Mouse (Mus musculus) layer of hippocampus, adult 2 months (tissue): ENCODE data around the gene Alad. TPM values are rescaled to one million over a fixed set of nuclear protein-coding genes. Genes with fewer than 3 reads are reported as not detected.

Experiments
- DNase-seq, 2 experiments: peaks; one replicate each; pipeline ENCODE4 v3.0.0; 2022; ENCODE audit warnings: low spot score in 2 of 2
- H3K27ac ChIP-seq: fragments of 200-600 bp; 2 replicates; pipeline ENCODE4 v1.8.1; 2022
- H3K4me3 ChIP-seq: fragments of 200-600 bp; 2 replicates; pipeline ENCODE4 v1.8.1; 2022; ENCODE audit warnings: mild to moderate bottlenecking
- CTCF ChIP-seq: fragments of 200-600 bp; conservative IDR thresholded peaks from 2 replicates; pipeline ENCODE4 v1.8.1; 2022; ENCODE audit warnings: antibody characterized with exemption, mild to moderate bottlenecking, moderate library complexity
- long read RNA-seq, 2 experiments: library from polyadenylated mRNA; stranded (forward); transcript quantifications; one replicate each; pipeline ENCODE4 v2.0.0; 2021; ENCODE audit warnings: borderline mapping rate in 2 of 2
- total RNA-seq, 2 experiments: library from RNA; stranded (reverse); gene quantifications; 2 replicates each; pipeline ENCODE4 v1.2.3; 2021

The Alad gene
- total RNA-seq, result 10 to 100 TPM; 24.6 to 31.5 TPM
- long read RNA-seq, experiment 1, transcript Alad-201 (12 exons, 1,206 nt), result major isoform, 37 of 41 reads
- long read RNA-seq, experiment 1, partial matches to known transcripts, result 1 of 41 reads
- long read RNA-seq, experiment 1, other reads (novel, unspliced or antisense), result 3 of 41 reads
- long read RNA-seq, experiment 2, transcript Alad-201 (12 exons, 1,206 nt), result major isoform, 43 of 50 reads
- long read RNA-seq, experiment 2, partial matches to known transcripts, result 3 of 50 reads
- long read RNA-seq, experiment 2, other reads (novel, unspliced or antisense), result 4 of 50 reads

GRCm38 (mm10) chr4:62519849-62520233, at the start of gene Alad:
Gene Alad, minus strand, starts transcription at chr4:62519918.
- TF ChIP-seq CTCF, result no peak
- DNase-seq, result peak; percentile 69 to 75
- H3K27ac ChIP-seq, result peak within 1 kb of the TSS; percentile 88
- H3K4me3 ChIP-seq, result peak within 1 kb of the TSS; percentile 96

GRCm38 (mm10) chr4:62568359-62568758, 48.6 kb upstream of the Alad start:
- no peak for DNase-seq
- no peak overlapping the region for H3K4me3 ChIP-seq
- H3K27ac ChIP-seq, result no peak overlapping the region
- TF ChIP-seq CTCF, result no peak

DNA sequence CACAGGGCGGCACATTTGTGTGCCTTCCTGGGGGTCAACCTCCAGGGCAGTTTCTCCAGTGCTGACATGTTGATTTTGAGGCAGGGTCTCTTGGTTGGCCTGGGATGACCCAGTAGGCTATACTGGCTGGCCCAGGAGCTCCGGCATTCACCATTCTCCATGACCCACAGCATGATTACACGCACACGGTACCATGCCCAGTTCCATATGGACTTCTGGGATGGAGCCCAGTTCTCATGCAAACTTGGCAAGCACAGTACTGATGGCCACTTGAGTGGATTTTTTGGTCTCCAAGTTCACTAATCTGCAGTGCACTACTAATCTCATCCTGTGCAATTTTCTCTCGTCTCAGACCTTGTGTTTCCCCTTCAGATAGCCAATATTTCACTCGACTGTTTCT, 48.0 kb upstream of the Alad start:
- no peak for DNase-seq
- Histone ChIP-seq H3K4me3 (no peak overlapping the region), H3K27ac (no peak overlapping the region)
- TF ChIP-seq CTCF, result no peak

- no peak for TF ChIP-seq CTCF
- no peak for DNase-seq
- H3K27ac ChIP-seq, result no peak overlapping the region
- H3K4me3 ChIP-seq, result no peak overlapping the region
These were observed 46.8 kb upstream of the Alad start for GRCm38 (mm10) chr4:62566530-62566929.

- DNase-seq, result no peak
- H3K27ac ChIP-seq, result no peak overlapping the region
- no peak overlapping the region for H3K4me3 ChIP-seq
- no peak for TF ChIP-seq CTCF
These were observed 42.3 kb upstream of the Alad start for GRCm38 (mm10) chr4:62562006-62562405.

GRCm38 (mm10) chr4:62561630-62562001, 41.9 kb upstream of the Alad start:
- H3K27ac ChIP-seq, result no peak overlapping the region
- no peak for TF ChIP-seq CTCF
- H3K4me3 ChIP-seq, result no peak overlapping the region
- no peak for DNase-seq

GRCm38 (mm10) chr4:62560963-62561629, 41.4 kb upstream of the Alad start:
- H3K27ac ChIP-seq, result no peak overlapping the region
- peak; percentile 68 to 86 for DNase-seq
- no peak overlapping the region for H3K4me3 ChIP-seq
- peak; percentile 94 for TF ChIP-seq CTCF

- Histone ChIP-seq H3K27ac (no peak within 1 kb of the TSS), H3K4me3 (no peak within 1 kb of the TSS)
- no peak for TF ChIP-seq CTCF
- no peak for DNase-seq
These were observed 40.1 kb upstream of the Alad start, which contains the start of gene Rgs3 for GRCm38 (mm10) chr4:62559797-62560329. Gene Rgs3, plus strand, starts transcription at chr4:62559847.

DNA sequence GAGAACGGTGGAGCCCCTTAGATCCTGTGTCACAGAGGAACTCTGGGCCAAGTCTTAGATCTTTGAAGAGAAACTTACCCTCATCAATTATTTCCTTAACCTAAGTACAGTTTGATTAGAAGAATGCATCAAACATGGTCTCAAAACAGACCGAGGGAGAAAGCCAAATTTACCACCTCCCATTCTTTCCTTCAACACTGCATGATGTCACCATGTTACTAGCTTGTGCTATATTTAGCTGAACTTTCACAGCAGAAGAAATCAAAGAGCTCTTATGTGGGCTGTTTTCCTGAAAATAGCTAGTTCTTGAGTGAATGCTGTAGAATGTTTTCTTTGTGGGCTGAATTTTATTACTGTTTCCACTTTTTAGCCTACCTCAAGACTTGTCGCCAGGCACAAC, 37.7 kb upstream of the Alad start:
- Histone ChIP-seq H3K4me3 (no peak overlapping the region), H3K27ac (no peak overlapping the region)
- TF ChIP-seq CTCF, result no peak
- no peak for DNase-seq

DNA sequence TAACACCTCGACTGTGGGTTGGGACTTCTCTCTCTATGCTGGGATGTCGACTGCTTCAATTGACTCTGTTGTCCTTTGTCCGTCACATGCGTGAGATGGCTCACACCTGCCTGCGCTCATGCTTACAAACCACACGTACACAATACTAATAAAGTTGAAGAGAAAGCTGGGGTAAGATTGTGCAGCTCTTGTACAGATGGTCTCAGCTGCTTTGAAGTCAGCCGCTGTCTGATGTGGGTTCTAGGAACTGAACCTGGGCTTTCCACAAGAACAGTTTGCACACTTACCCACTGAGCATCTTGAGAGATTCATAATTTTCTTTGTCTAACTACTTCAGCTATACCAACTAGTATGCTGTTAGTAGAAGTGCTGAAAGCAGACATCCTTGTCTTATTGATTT, 32.2 kb upstream of the Alad start:
- TF ChIP-seq CTCF, result no peak
- no peak for DNase-seq
- no peak overlapping the region for H3K27ac ChIP-seq
- H3K4me3 ChIP-seq, result no peak overlapping the region

GRCm38 (mm10) chr4:62544801-62545200, 25.1 kb upstream of the Alad start:
- DNase-seq, result no peak
- H3K4me3 ChIP-seq, result no peak overlapping the region
- H3K27ac ChIP-seq, result no peak overlapping the region
- TF ChIP-seq CTCF, result no peak

GRCm38 (mm10) chr4:62543782-62544181, 24.1 kb upstream of the Alad start:
- TF ChIP-seq CTCF, result no peak
- no peak overlapping the region for H3K27ac ChIP-seq
- no peak for DNase-seq

DNA sequence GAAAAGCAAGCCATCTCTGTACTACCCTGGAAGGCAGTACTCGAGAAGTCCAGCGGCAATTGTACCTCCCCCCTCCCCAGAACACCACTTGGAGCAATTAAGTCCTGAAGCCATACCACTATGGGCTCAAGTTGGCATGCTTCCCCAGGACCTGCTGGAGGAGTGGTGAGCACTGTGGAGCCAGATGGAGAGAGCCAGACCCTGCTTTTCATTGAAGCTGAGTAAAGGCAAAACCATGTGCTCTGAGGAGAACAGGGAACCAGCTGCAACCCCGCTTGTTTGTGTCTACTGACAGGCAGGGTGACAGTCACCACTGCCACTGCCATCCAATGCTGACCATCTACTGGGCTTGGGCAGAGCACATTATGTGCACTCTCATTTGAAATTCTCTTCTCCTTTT, 22.1 kb upstream of the Alad start:
- no peak for DNase-seq
- TF ChIP-seq CTCF, result no peak
- no peak overlapping the region for H3K4me3 ChIP-seq
- H3K27ac ChIP-seq, result no peak overlapping the region

More at GRCm38 (mm10) chr4:62543782-62544181, 24.1 kb upstream of the Alad start:
- H3K4me3 ChIP-seq, result no peak overlapping the region

DNA sequence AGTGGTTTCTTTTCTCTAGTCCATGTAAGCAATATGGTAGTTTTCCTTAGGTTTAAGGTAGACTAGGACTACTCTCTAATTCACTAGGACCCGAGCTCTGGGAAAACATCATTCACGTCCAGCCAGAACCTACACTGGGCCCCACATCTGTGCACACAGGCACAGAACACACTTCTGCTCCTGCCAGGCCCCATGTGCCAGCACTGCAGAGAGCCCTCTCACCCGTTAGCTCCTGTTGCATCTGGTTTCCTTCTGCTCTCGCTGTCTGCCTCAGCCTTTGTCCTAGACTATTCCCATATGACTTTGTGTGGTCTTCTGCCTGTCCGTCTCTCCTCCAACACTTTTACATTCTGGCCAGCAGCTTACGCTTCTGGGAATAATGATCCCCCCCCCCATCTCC, 14.0 kb upstream of the Alad start:
- TF ChIP-seq CTCF, result no peak
- H3K4me3 ChIP-seq, result no peak overlapping the region
- no peak overlapping the region for H3K27ac ChIP-seq
- no peak for DNase-seq
